Mouse (Mus musculus) lung, embryonic 15.5 days (tissue): ENCODE results near the gene Terf2ip. TPM values are rescaled to one million over a fixed set of nuclear protein-coding genes. Genes with fewer than 3 reads are reported as not detected.

Experiments used
- ATAC-seq: fragments of 200-750 bp; cut with Nextera tagmentation; 2 replicates; pipeline ENCODE4 v1.8.0; 2017; ENCODE audit warnings: moderate number of reproducible peaks, borderline replicate concordance; ENCODE audit not compliant: low FRiP score, low TSS enrichment; ENCODE audit errors: extremely low read depth
- H3K27ac ChIP-seq: fragments of 300-500 bp; sonication (generic); 2 replicates; pipeline ENCODE4 v1.5.1; 2015; ENCODE audit warnings: moderate library complexity, mild to moderate bottlenecking, inconsistent platforms
- H3K27me3 ChIP-seq: fragments of 300-500 bp; sonication (generic); 2 replicates; pipeline ENCODE4 v1.6.1; 2015; ENCODE audit warnings: inconsistent platforms
- H3K36me3 ChIP-seq: fragments of 300-500 bp; sonication (generic); 2 replicates; pipeline ENCODE4 v1.6.1; 2015; ENCODE audit warnings: inconsistent platforms
- H3K4me1 ChIP-seq: fragments of 300-500 bp; sonication (generic); 2 replicates; pipeline ENCODE4 v1.6.1; 2015; ENCODE audit warnings: inconsistent platforms
- H3K4me2 ChIP-seq: fragments of 300-500 bp; sonication (generic); 2 replicates; pipeline ENCODE4 v1.6.1; 2015; ENCODE audit warnings: inconsistent platforms, mild to moderate bottlenecking, moderate library complexity
- H3K4me3 ChIP-seq: fragments of 300-500 bp; sonication (generic); 2 replicates; pipeline ENCODE4 v1.5.1; 2015; ENCODE audit warnings: mild to moderate bottlenecking, inconsistent platforms
- H3K9ac ChIP-seq: fragments of 300-500 bp; sonication (generic); 2 replicates; pipeline ENCODE4 v1.6.1; 2015; ENCODE audit warnings: inconsistent platforms
- H3K9me3 ChIP-seq: fragments of 300-500 bp; sonication (generic); 2 replicates; pipeline ENCODE4 v1.6.1; 2016; ENCODE audit warnings: inconsistent platforms
- WGBS: fragments of 180-500 bp; shearing (Covaris S2); methylation state at CpG from one replicate; pipeline ENCODE4 v1.1.7; 2015; 5-methylcytosine and 5-hydroxymethylcytosine counted together
- polyA plus RNA-seq: library from polyadenylated mRNA; unstranded; fragments of >200 nt; fragmentation: Nextera tagmentation; extraction: Ambion mirVana; gene quantifications from 2 replicates; pipeline ENCODE4 v1.2.1, GENCODE M21; 2015

The Terf2ip gene
- polyA plus RNA-seq: 23.7 and 24.3 TPM in 2 replicates

DNA sequence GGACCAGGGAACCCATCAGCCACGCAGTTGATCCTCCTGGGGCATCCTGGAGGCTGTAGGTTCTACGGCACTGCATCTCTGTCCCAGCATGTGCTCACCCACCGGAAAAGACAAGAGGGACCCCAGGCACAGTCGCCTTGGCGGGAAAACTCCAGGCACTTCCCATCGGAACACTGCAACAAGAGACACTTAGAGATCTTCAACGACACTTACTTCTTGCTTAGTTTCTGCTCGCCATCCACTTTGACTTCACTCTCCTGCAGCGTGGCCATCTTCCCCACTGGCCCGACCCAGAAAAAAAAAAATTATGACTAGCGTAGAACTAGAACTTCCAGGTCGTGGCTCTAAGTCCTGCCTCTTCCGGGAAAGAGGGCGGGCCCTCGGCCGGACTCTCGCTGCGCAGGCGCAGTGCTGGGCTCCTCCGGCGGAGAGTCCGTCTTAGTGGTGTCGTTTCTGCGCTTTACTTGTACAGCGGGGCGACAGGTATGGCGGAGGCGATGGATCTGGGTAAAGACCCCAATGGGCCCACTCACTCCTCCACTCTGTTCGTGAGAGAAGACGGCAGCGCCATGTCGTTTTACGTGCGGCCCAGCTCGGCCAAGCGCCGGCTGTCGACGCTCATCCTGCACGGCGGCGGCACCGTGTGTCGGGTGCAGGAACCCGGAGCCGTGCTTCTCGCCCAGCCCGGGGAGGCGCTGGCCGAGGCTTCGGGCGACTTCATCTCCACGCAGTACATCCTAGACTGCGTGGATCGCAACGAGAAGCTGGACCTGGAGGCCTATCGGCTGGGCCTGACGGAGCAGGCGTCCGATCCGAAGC is at the start of gene Terf2ip, which contains the start of gene Kars:
Gene Terf2ip, plus strand, starts transcription at position 402 of the 819 bp plus-strand sequence.
Gene Kars, minus strand, starts transcription at position 327 of the 819 bp plus-strand sequence.
- H3K27me3 ChIP-seq: no peaks in the 10 kb centered on the region
- peaks cover 11% of the 10 kb centered on the region; the same call in 1 of the 2 replicates for H3K36me3 ChIP-seq
- no peaks in the 10 kb centered on the region for H3K9me3 ChIP-seq
- WGBS: under 1% methylated on average over 61 of the region's 61 CpGs
- peaks cover 21% of the 10 kb centered on the region for H3K4me1 ChIP-seq
- peak within 1 kb of the TSS; percentile 99 for H3K4me3 ChIP-seq
- peak within 1 kb of the TSS; percentile 90 for H3K4me2 ChIP-seq
- H3K9ac ChIP-seq: peak within 1 kb of the TSS; percentile 88
- H3K27ac ChIP-seq: peak within 1 kb of the TSS; percentile 86
- ATAC-seq: peak; percentile 93

DNA sequence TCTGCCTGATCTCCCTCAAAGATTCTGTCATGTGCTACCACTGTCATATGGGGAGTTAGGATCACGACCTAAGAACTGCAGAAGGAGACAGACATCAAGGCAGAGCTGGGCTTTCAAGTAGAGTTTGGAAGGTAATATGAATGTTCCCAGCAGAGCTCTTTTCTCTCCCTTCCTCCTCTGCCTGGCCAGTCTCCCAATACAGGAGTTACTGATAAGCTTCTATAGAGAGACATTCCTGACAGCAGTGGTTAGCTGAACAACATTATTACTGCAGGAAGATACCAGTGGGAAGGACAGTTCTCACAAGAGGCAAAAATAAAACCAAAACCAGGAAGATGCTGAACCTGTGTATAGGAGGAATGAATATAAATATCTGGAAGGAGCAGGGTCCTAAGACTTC is 48.6 kb upstream of the Terf2ip start:
- 50% methylated on average over 1 of the region's 1 CpGs for WGBS
- H3K27ac ChIP-seq: no peak overlapping the region
- ATAC-seq: no peak
- H3K4me1 ChIP-seq: no peaks in the 10 kb centered on the region
- no peak overlapping the region for H3K4me3 ChIP-seq
- no peaks in the 10 kb centered on the region for H3K27me3 ChIP-seq
- no peak overlapping the region for H3K4me2 ChIP-seq
- 0 out of 2 replicates have a peak, but pooled peaks cover 2% of the 10 kb centered on the region for H3K36me3 ChIP-seq
- H3K9me3 ChIP-seq: no peaks in the 10 kb centered on the region
- H3K9ac ChIP-seq: no peak overlapping the region

DNA sequence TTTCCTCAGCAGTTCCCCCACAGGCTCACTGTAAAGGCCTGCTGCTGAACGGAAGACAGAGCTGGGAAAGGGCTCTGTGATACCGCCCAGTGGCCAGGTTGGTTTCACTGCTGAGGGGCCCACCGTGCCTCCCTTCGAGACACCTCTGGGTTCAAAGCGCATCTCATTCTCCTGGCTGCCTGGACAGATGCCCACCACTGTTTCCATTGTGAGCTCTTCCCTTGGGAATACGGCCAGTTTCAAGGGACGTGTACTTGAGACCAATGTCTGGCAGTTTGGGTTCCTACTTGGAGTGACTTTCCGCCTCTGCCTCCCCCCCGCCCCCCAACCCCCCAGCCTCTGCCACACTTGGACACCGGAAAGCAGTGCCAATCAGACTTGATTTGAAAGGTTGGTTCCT is 48.1 kb upstream of the Terf2ip start:
- Histone ChIP-seq H3K36me3 (no peaks in the 10 kb centered on the region), H3K9ac (no peak overlapping the region), H3K27ac (no peak overlapping the region), H3K4me1 (no peaks in the 10 kb centered on the region), H3K4me2 (no peak overlapping the region), H3K27me3 (no peaks in the 10 kb centered on the region), H3K4me3 (no peak overlapping the region), H3K9me3 (no peaks in the 10 kb centered on the region)
- ATAC-seq: no peak
- WGBS: 73% methylated on average over 10 of the region's 10 CpGs

DNA sequence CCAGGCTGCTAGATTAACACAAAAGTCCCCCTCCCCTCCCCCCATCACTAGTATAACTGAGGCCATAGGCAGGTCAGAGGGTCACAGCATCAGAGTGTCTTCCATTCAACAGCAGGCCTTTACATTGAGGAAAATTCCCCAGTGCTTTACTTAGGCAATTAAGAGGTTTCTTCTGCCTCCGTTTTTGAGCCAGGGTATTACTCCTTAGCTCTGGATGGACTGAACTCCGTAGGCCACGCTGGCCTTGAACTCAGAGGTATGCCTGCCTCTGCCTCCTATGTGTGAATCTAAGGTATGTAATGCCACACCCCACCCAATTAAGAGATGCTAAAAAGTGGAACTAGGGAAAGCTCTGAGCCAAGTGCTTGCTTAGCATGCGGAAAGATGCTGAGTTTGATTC is 47.7 kb upstream of the Terf2ip start:
- ATAC-seq: no peak
- Histone ChIP-seq H3K4me3 (no peak overlapping the region), H3K9me3 (no peaks in the 10 kb centered on the region), H3K36me3 (no peaks in the 10 kb centered on the region), H3K27me3 (no peaks in the 10 kb centered on the region), H3K4me2 (no peak overlapping the region), H3K27ac (no peak overlapping the region), H3K9ac (no peak overlapping the region), H3K4me1 (no peaks in the 10 kb centered on the region)
- 86% methylated on average over 4 of the region's 4 CpGs for WGBS

DNA sequence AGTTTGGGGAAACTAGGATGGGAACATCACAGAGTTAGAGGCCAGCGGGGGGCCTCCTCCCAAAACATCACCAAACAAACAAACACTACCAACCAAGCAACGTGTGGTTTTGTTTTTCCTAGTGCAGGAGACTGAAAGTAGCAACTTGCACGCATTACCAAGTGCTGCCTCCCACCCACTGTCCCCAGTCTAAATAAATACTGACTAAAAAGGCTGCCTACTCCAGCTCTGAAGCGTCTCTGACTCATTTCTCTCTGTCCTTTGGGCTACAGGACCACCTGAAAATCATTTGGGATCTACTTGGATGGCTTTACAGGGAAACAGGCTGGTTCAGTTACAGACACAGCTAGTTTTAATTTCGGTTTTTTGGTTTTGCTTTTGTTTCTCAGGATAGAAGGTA is 46.8 kb upstream of the Terf2ip start:
- no peak for ATAC-seq
- Histone ChIP-seq H3K27me3 (no peaks in the 10 kb centered on the region), H3K27ac (no peak overlapping the region), H3K36me3 (no peaks in the 10 kb centered on the region), H3K9ac (no peak overlapping the region), H3K4me3 (no peak overlapping the region), H3K4me1 (no peaks in the 10 kb centered on the region), H3K4me2 (no peak overlapping the region), H3K9me3 (no peaks in the 10 kb centered on the region)
- whole genome bisulfite sequencing: 42% methylated on average over 5 of the region's 5 CpGs

DNA sequence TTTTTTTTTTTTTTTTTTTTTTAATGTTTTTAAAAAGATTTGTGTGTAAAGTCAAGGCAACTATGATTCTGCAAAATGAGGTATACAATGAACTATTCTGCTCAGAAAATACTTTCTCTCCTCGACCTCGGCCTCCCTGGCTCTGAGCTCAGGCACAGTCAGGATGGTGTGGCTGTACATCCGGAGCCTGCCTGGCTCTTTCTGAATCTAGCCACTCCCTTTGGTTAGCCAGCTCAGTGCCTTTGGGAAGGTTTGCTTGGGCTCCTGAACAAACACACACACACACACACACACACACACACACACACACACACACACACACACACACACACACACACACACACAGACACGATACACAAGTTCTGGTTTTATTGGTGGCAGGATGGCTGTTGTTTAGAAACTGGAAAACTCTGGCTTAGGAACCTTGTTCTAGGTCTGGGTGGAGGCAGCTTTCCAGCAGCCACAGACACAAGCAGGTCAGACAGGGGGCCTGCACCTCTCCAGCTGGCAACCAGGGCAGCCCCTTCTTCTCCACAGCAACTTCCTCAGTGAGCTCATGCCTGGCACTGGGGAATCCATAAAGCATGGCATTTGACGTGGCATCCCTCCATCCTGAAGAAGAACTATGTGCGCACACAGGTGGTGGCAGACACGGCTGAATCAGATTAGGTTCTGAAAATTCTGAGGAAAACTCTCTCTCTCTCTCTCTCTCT is 46.2 kb upstream of the Terf2ip start:
- no peak overlapping the region for H3K27ac ChIP-seq
- H3K4me1 ChIP-seq: no peaks in the 10 kb centered on the region
- ATAC-seq: no peak
- no peak overlapping the region for H3K4me2 ChIP-seq
- H3K4me3 ChIP-seq: no peak overlapping the region
- H3K9me3 ChIP-seq: no peaks in the 10 kb centered on the region
- no peak overlapping the region for H3K9ac ChIP-seq
- WGBS: 62% methylated on average over 7 of the region's 7 CpGs
- no peaks in the 10 kb centered on the region for H3K36me3 ChIP-seq
- no peaks in the 10 kb centered on the region for H3K27me3 ChIP-seq

DNA sequence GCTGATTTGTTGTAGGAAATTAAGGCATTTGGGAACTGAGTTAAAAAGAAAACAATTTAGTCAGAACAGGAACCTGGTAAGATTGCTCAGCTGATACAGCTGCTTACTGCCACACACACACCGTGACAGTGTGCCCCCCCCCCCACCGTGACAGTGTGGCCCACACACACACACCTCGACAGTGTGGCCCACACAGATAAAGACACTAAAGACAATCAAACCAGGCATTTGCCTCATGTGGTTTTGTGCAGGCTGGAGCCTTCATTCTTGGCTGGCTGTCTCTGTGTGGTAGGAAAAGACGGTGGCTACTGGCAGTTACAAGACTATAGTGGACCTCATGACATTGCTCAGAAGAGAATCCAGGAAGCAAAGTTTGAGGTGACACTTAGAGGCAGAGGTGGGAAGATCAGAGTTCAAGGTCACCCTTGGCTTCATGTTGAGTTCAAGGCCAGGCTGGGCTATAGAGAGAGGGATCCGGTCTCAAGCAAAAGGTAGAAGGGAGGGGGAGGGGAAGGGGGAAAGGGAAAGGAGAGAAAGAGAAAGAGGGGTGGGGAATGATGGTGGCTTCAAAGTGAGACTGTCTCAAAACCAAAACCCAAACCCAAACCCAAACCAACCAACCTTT is 43.8 kb upstream of the Terf2ip start:
- peaks cover 6% of the 10 kb centered on the region; the same call in 1 of the 2 replicates for H3K36me3 ChIP-seq
- no peaks in the 10 kb centered on the region for H3K9me3 ChIP-seq
- H3K9ac ChIP-seq: no peak overlapping the region
- no peaks in the 10 kb centered on the region for H3K4me1 ChIP-seq
- ATAC-seq: no peak
- H3K27ac ChIP-seq: no peak overlapping the region
- no peaks in the 10 kb centered on the region for H3K27me3 ChIP-seq
- no peak overlapping the region for H3K4me2 ChIP-seq
- H3K4me3 ChIP-seq: no peak overlapping the region
- 75% methylated on average over 5 of the region's 5 CpGs for WGBS

DNA sequence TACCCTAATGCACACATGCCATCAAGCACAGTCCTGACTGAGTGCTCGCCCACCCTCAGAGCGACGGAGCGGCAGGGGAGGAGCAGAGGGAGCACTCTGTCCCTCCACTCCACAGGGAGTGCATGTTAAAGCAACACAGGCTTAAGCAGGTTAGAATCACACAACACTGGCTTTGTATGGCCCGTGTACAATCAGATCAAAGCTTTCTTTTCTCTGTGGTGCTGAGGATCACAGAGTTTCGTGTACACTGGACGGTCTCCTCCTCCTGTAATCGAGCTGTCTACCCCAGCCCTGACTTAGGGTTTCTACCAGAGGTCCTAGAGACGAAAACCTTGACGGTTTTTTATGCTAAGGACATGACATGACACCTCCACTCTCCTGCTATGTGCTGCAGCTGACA is 42.7 kb upstream of the Terf2ip start:
- no peak overlapping the region for H3K9ac ChIP-seq
- no peaks in the 10 kb centered on the region for H3K9me3 ChIP-seq
- no peak overlapping the region for H3K27ac ChIP-seq
- no peak overlapping the region for H3K4me2 ChIP-seq
- H3K4me3 ChIP-seq: no peak overlapping the region
- no peaks in the 10 kb centered on the region for H3K4me1 ChIP-seq
- ATAC-seq: no peak
- H3K36me3 ChIP-seq: peaks cover 11% of the 10 kb centered on the region
- no peaks in the 10 kb centered on the region for H3K27me3 ChIP-seq
- 83% methylated on average over 10 of the region's 10 CpGs for WGBS

DNA sequence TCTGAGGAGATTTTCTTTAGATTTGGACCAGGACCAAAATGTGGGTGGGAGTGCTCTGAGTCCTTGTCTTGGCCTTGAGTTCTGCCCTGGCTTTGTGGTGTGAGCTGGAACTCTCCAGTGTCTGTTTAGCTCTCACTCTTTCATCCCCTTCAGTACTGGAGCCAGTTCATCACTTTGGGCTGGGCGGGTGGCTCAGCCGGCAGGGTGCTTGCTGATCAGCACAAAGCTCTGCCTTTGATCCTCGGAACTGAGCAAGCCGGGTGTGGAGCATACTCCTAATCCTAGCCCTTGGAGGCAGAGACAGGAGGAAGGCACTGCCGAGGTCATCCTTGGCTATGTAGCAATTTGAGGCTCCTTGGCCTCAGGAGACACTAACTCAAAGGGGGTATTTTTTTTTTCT is 42.2 kb upstream of the Terf2ip start:
- H3K27ac ChIP-seq: no peak overlapping the region
- ATAC-seq: no peak
- H3K9me3 ChIP-seq: no peaks in the 10 kb centered on the region
- no peaks in the 10 kb centered on the region for H3K4me1 ChIP-seq
- H3K4me2 ChIP-seq: no peak overlapping the region
- H3K27me3 ChIP-seq: no peaks in the 10 kb centered on the region
- no peak overlapping the region for H3K9ac ChIP-seq
- H3K36me3 ChIP-seq: peaks cover 14% of the 10 kb centered on the region
- WGBS: 45% methylated on average over 5 of the region's 5 CpGs
- no peak overlapping the region for H3K4me3 ChIP-seq

DNA sequence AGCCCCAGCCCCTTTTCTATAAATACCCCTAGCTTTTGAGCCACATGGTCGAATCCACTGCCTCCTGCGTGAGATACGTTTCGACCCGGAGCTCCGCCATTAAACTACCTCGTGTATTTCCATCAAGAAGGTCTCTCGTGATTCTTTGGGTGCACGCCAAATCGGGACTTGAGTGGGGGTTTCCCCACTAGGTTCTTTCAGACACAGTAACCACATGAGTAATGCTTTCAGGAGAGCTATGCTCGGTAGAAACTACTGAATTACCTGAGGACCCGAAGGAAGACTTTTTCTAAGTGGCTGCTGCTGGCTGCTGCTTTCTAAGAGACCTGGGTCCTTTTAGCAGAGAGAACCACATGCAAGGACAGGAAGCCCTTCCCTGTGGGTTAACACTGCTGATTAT is 37.1 kb upstream of the Terf2ip start:
- no peak overlapping the region for H3K9ac ChIP-seq
- WGBS: 93% methylated on average over 12 of the region's 12 CpGs

DNA sequence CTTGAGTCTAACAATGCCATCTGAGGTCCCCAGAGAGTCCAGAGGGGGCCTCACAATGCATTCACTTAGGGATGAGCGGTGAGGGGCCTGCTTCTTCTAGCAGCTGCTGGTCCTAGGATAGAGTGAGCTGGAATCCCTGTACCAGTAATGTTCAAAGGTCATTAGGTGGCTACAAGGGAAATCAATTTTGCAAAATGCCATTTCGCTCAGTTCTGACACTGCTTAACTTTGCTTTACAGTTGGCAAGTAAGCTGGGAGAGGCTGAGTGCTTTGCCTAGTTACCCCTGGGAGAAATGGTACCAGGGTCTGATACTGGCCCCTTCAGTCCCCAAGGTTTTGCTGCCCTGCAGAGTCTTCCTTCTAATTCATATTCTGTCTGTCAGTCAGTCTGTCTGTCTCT is 35.5 kb upstream of the Terf2ip start:
- no peaks in the 10 kb centered on the region for H3K9me3 ChIP-seq
- H3K27ac ChIP-seq: no peak overlapping the region
- 91% methylated on average over 2 of the region's 2 CpGs for WGBS
- no peak overlapping the region for H3K4me3 ChIP-seq
- H3K4me1 ChIP-seq: no peaks in the 10 kb centered on the region
- no peak for ATAC-seq
- no peak overlapping the region for H3K9ac ChIP-seq
- no peaks in the 10 kb centered on the region for H3K27me3 ChIP-seq
- peaks cover 42% of the 10 kb centered on the region for H3K36me3 ChIP-seq
- H3K4me2 ChIP-seq: no peak overlapping the region

More for the DNA sequence above, 37.1 kb upstream of the Terf2ip start:
- H3K27me3 ChIP-seq: no peaks in the 10 kb centered on the region
- no peaks in the 10 kb centered on the region for H3K9me3 ChIP-seq
- no peak overlapping the region for H3K4me3 ChIP-seq
- H3K4me1 ChIP-seq: no peaks in the 10 kb centered on the region
- ATAC-seq: no peak
- peaks cover 40% of the 10 kb centered on the region for H3K36me3 ChIP-seq
- H3K27ac ChIP-seq: no peak overlapping the region
- no peak overlapping the region for H3K4me2 ChIP-seq

DNA sequence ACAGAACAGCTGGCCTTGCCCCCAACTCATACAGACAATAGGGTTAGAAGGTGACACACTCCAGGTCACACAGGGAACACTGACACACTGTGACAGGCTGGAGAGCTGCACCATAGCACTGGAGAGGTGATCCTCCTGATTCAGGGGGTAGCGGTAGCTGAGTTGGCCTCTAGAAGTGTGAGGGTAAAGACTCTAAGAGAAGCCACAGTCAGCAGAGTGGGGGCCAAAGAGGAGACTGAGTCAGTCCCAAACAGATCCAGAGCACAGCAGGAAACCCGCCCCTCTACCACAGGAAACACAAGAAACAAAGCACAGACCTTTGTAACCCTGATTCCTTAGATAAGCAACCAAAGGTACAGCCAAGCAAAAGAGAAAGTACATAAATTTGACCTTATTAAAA is 34.9 kb upstream of the Terf2ip start:
- Histone ChIP-seq H3K27me3 (no peaks in the 10 kb centered on the region), H3K9ac (no peak overlapping the region), H3K27ac (no peak overlapping the region), H3K4me1 (no peaks in the 10 kb centered on the region), H3K4me3 (no peak overlapping the region), H3K4me2 (no peak overlapping the region), H3K36me3 (peaks cover 39% of the 10 kb centered on the region), H3K9me3 (no peaks in the 10 kb centered on the region)
- 90% methylated on average over 2 of the region's 2 CpGs for WGBS
- no peak for ATAC-seq
